Mouse (Mus musculus) embryonic fibroblast, embryonic 13.5 days (primary cell): ENCODE results near the gene Gm28308. TPM values are rescaled to one million over a fixed set of nuclear protein-coding genes. Genes with fewer than 3 reads are reported as not detected.

ENCODE experiments used
- H3K27ac ChIP-seq: 2 replicates; pipeline ENCODE4 v1.5.1; 2012; ENCODE audit warnings: low read length, control low read depth, inconsistent platforms; ENCODE audit not compliant: insufficient read depth
- H3K4me1 ChIP-seq: 2 replicates; pipeline ENCODE4 v1.6.1; 2011; ENCODE audit warnings: low read length; ENCODE audit not compliant: control insufficient read depth, insufficient read depth
- H3K4me3 ChIP-seq: 2 replicates; pipeline ENCODE4 v1.5.1; 2011; ENCODE audit warnings: mild to moderate bottlenecking, control low read depth, low read length; ENCODE audit not compliant: insufficient read depth
- CTCF ChIP-seq: IDR thresholded peaks from 2 replicates; pipeline ENCODE4 v1.5.1; 2011; ENCODE audit warnings: mild to moderate bottlenecking, control low read depth, low read length, moderate library complexity, borderline replicate concordance; ENCODE audit not compliant: insufficient read depth
- POLR2A ChIP-seq: IDR thresholded peaks from 2 replicates; pipeline ENCODE4 v1.6.1; 2011; ENCODE audit warnings: low read depth, mild to moderate bottlenecking, control low read depth, low read length, moderate library complexity
- polyA plus RNA-seq: library from polyadenylated mRNA; stranded (reverse); fragments of >200 nt; gene quantifications from 2 replicates; pipeline ENCODE4 v1.2.4, GENCODE M21; 2011; ENCODE audit warnings: low read depth; ENCODE audit not compliant: missing spikeins, insufficient read length

Gene Gm28308
- polyA plus RNA-seq, 1 experiment = not detected

DNA sequence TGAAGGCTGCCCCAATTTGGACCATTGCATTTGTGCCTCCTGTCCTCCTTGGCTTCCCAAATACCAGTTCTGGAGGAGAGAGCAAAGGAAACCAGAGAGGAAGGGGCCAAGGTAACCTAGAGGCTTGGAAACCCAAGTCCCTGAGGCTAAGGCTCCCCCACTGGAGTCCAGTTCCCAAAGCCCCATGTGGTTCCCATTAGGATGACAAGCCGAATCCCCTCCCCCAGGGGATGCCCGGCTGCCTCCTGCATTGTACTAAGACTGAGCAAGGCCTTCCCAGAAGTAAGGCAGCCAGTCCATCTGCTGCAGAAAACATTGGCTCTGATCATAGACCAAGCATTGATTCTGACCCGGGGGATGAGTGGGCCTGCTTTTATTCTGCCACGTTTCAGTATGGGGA, 41.8 kb downstream of the Gm28308 start:
- Histone ChIP-seq H3K27ac (peak overlapping the region; percentile 66), H3K4me1 (peaks cover 8% of the 10 kb centered on the region), H3K4me3 (no peak overlapping the region)
- TF ChIP-seq CTCF = no peak
- TF ChIP-seq POLR2A = no peak

DNA sequence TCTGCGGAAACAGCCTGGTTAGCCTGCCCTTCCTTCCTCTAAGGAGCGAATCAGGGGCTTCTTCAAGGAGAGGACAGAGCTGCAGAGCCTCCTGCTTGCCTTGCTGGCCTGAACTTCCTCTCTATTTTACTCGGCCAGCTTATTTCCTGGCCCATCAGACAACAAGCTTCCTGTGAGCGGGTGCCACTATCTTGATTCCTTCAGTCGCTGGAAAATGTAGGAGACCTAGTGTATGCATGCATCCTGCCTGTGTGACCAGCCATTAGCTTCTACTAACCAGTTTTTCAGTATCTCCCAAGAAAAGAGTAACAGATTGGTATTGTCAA, 42.3 kb downstream of the Gm28308 start:
- Histone ChIP-seq H3K4me1 (peaks cover 8% of the 10 kb centered on the region), H3K27ac (peak overlapping the region; percentile 66), H3K4me3 (no peak overlapping the region)
- TF ChIP-seq POLR2A = no peak
- no peak for TF ChIP-seq CTCF

DNA sequence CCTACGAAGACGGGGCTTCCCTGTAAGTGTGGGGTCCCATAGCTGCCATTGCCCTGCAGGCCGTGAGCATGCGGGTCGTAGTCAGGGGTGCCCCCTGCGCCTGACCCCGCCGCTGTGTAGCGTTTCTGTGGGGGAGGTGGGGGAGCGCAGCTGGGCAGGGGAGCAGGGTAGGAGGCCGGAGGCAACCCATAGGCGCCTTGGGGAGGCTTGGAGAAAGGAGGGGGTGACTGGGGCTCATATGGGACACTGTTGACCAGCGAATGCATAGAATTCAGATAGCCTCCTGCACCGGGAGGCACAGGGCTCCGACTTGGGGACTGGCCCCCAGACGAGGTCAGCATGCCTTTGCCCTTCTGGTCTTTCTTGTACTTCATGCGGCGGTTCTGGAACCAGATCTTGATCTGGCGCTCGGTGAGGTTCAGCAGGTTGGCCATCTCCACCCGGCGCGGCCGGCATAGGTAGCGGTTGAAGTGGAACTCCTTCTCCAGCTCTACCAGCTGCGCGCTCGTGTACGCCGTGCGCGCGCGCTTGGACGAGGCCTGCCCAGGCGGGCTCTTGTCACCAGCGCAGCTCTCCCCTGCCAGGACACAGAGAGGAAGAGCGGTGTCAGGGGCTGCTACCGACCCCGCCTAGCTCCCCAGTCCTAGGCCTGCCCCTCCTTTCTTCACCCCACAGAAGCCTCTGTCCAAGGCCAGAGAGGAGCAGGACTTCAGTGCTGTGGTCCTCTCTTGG, 42.8 kb downstream of the Gm28308 start:
- Histone ChIP-seq H3K27ac (peak overlapping the region; percentile 66), H3K4me3 (no peak overlapping the region), H3K4me1 (peaks cover 8% of the 10 kb centered on the region)
- TF ChIP-seq POLR2A (no peak), CTCF (no peak)

DNA sequence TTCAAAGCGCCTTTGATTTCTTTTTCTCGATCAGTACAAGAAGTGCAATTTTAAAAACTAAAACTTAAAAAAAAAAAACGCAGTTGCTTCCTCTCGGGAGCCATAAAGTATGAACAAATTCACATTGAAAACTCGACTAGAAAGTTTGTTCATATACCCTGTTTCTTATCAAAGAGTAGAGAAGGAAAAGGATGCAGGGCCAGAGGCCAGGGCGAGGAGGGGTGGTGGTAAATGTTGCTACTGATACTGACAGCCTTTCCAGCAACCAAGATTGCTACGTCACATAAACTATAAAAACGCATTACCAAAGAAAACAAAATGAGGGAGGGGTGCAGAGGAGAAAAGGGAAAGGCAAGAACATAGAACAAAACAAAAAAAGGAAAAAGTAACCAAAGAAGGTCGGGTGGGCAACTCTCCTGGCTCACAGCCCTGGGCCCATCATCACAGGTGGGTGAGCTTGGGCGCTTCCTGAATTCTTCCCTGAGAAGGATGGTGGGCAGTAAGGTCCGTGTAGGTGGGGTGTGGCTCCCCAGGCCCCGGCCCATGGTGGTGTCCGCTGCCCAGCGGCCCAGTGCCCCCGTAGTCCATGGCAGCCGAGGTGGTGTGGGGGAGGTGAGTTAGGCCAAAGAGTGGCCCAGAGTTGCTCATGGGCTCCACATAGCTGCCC, 43.5 kb downstream of the Gm28308 start:
- TF ChIP-seq CTCF (no peak), POLR2A (no peak)
- H3K4me3 ChIP-seq = no peak overlapping the region
- H3K4me1 ChIP-seq = peaks cover 8% of the 10 kb centered on the region
- H3K27ac ChIP-seq = peak overlapping the region; percentile 66; the same call in 1 of the 2 replicates

DNA sequence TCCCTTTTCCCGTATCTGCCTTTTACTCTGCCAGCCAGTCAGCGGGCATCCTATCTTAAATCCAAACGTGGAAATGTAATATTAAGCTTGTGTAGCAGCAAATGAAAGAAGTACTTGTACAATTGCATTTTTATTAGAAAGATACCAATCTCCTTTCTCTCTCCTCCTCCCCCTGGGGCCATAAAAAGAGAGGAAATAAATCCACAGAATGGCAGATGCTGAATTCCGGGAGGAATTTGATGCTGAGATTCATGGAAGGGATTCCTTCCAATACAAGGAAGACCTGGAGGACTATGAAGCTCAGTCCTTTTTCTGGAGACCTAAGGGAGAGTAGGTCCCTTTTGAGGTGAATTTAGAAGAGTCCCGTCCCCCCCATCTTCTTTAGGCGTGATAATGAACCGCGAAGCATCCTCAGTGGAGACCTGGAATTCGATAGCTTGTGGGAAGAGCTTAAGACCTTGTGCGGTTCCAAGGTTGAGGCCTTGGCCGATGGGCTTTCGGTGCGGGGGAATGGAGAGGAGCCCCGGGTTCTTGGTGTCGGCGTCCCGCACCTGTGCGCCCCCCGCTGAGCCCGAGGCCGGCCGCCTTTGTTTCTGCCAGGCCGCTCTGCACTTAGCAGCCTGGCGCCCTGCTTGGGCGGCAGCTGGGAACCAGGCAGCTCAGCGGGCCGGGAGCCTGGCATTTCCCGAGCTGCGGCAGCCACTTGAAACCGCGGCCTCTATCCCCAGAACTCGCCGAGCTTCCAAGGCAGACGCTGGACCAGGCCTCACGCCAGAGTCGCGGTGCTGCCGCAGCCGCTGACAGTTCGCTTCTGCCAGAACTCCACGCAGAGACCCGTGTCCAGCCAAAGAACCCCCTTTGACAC, 44.7 kb downstream of the Gm28308 start:
- Histone ChIP-seq H3K27ac (peak overlapping the region; percentile 79), H3K4me1 (peaks cover 8% of the 10 kb centered on the region)

DNA sequence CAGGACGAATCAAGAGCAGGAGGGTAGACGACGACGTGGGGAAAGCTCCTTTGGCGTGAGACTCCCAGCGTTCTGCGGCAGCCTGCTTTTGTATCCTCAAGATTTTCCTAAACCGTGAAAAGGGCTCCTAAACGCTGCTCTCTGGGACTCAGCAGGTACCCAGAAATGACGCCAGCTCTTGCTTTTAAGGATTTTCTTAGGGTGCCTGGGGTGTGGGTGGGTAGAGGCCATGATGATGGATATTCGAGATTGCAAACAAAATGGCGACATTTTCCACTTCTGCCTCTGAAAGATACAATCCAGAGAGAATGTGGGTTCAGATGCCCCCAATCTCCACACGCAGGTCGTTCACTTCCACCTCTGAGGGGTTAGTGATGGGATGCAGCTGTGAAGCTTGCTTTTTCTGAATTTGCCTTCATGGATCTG, 45.4 kb downstream of the Gm28308 start:
- Histone ChIP-seq H3K4me3 (peak overlapping the region; percentile 19; the same call in 1 of the 2 replicates), H3K27ac (peak overlapping the region; percentile 79), H3K4me1 (peaks cover 10% of the 10 kb centered on the region)
- TF ChIP-seq CTCF = no peak
- TF ChIP-seq POLR2A = no peak

More for the DNA sequence above, 44.7 kb downstream of the Gm28308 start:
- H3K4me3 ChIP-seq = peak overlapping the region; percentile 19; the same call in 1 of the 2 replicates
- no peak for TF ChIP-seq POLR2A
- no peak for TF ChIP-seq CTCF

DNA sequence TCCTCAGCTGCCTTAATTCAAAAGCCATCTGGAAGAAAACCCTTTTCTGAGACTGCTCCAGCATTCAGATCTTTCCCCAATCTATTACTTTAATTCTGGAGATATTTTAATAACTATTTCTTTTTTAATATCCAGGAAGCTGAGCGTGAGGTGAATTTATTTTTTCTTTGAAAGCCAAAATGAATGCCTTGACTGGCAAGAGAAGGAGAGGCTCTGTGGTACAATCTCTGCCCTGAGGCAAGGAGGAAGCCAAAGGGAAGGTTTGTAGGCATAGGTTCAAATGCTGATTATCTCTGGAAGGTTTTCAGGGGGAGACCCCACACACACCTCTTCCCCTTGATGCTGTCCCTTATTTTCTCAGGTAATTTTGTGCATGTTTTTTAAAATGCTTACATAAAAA, 46.0 kb downstream of the Gm28308 start:
- peak overlapping the region; percentile 79 for H3K27ac ChIP-seq

DNA sequence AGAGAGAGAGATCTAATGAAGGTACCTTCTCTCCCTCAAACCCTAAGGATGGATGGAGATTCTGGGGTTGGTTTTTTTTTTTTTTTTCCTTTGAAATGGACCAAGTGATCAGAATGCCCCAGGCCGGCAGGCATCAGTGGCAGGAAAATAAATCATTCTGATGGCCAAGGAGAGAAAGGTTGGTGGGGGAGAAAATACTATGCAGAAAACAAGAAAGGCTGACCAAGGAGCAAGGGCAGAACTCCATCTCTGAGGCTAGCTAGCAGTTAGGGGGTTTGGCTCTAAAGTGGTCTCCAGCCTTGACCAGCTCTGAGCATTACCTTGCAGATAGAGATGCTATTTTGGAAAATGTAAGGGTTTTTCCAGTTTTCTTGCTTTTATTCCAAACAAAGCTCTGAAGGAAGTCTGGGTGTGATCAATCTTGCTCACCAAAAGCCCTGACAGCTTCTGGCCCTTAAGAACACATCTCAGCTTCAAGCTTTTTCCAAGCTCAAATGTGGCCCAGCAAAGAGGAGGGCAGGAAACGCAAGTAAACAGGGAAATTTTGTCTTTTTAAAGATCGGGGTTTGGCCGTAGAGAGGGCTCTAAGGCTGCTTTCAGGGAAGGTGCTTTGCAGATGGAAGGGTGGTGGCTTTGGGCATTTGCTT, 46.6 kb downstream of the Gm28308 start:
- TF ChIP-seq CTCF (no peak), POLR2A (no peak)
- H3K4me3 ChIP-seq = 0 out of 2 replicates have a peak overlapping the region, but pooled peaks have one; percentile 3
- peak overlapping the region; percentile 79 for H3K27ac ChIP-seq
- H3K4me1 ChIP-seq = peaks cover 9% of the 10 kb centered on the region

More for the DNA sequence above, 46.0 kb downstream of the Gm28308 start:
- H3K4me3 ChIP-seq = peak overlapping the region; percentile 19; the same call in 1 of the 2 replicates
- peaks cover 10% of the 10 kb centered on the region for H3K4me1 ChIP-seq
- no peak for TF ChIP-seq CTCF
- no peak for TF ChIP-seq POLR2A
